Mouse (Mus musculus) limb, embryonic 14.5 days (tissue): Measurements from ENCODE around the gene Alg2. TPM values are rescaled to one million over a fixed set of nuclear protein-coding genes. Genes with fewer than 3 reads are reported as not detected.

Source experiments
- ATAC-seq: fragments of 200-750 bp; cut with Nextera tagmentation; 2 replicates; pipeline ENCODE4 v1.8.0; 2017; ENCODE audit warnings: low read depth, moderate number of reproducible peaks, moderate TSS enrichment; ENCODE audit not compliant: low FRiP score
- DNase-seq: peaks from one replicate; pipeline ENCODE4 v3.0.0-alpha.2; 2015; ENCODE audit warnings: low spot score
- H3K27ac ChIP-seq: fragments of 300-500 bp; sonication (generic); replicated peaks from 2 replicates; pipeline ENCODE4 v1.5.1; 2014; ENCODE audit warnings: low read depth, mild to moderate bottlenecking, low read length, moderate library complexity, mixed read lengths
- H3K27me3 ChIP-seq: fragments of 300-500 bp; sonication (generic); 2 replicates; pipeline ENCODE4 v1.6.1; 2014; ENCODE audit warnings: low read length, mixed read lengths; ENCODE audit not compliant: control insufficient read depth, insufficient read depth
- H3K36me3 ChIP-seq: fragments of 300-500 bp; sonication (generic); 2 replicates; pipeline ENCODE4 v1.6.1; 2014; ENCODE audit warnings: mild to moderate bottlenecking, low read length, moderate library complexity, mixed read lengths; ENCODE audit not compliant: control insufficient read depth, insufficient read depth
- H3K4me1 ChIP-seq: fragments of 300-500 bp; sonication (generic); 2 replicates; pipeline ENCODE4 v1.6.1; 2014; ENCODE audit warnings: antibody characterized with exemption, low read length, mixed read lengths; ENCODE audit not compliant: control insufficient read depth, insufficient read depth
- H3K4me2 ChIP-seq: fragments of 300-500 bp; sonication (generic); replicated peaks from 2 replicates; pipeline ENCODE4 v1.6.1; 2014; ENCODE audit warnings: low read depth, mild to moderate bottlenecking, low read length, moderate library complexity; ENCODE audit not compliant: severe bottlenecking
- H3K4me3 ChIP-seq: fragments of 300-500 bp; sonication (generic); replicated peaks from 2 replicates; pipeline ENCODE4 v1.5.1; 2014; ENCODE audit warnings: low read length
- H3K9ac ChIP-seq: fragments of 300-500 bp; sonication (generic); 2 replicates; pipeline ENCODE4 v1.6.1; 2014; ENCODE audit warnings: mild to moderate bottlenecking, low read depth, low read length, moderate library complexity; ENCODE audit not compliant: severe bottlenecking
- H3K9me3 ChIP-seq: fragments of 300-500 bp; sonication (generic); 2 replicates; pipeline ENCODE4 v1.6.1; 2016; ENCODE audit warnings: low read length; ENCODE audit not compliant: control insufficient read depth
- POLR2A ChIP-seq: fragments of 200-500 bp; IDR thresholded peaks from 2 replicates; pipeline ENCODE4 v1.8.0; 2012; ENCODE audit warnings: inconsistent platforms, mild to moderate bottlenecking, moderate library complexity, borderline replicate concordance; ENCODE audit not compliant: insufficient read depth, insufficient read length; ENCODE audit errors: extremely low read depth
- WGBS: fragments of 180-500 bp; shearing (Covaris S2); extraction: QIAGEN DNeasy Blood & Tissue Kit; methylation state at CpG from one replicate; pipeline ENCODE4 v1.1.7; 2014; 5-methylcytosine and 5-hydroxymethylcytosine counted together
- polyA plus RNA-seq, 2 experiments: library from polyadenylated mRNA; depleted of rRNA in 1 of 2; stranded (reverse) in 1 of 2; unstranded in 1 of 2; fragments of >200 nt; fragmentation: Nextera tagmentation in 1 of 2; extraction: Ambion mirVana in 1 of 2; gene quantifications; 2 replicates each; pipeline versions ENCODE4 v1.2.1 to v1.2.3; 2012 to 2014

The Alg2 gene
- polyA plus RNA-seq, 2 experiments = 37.3 to 68.1 TPM

GRCm38 (mm10) chr4:47430557-47430956 is 43.6 kb downstream of the Alg2 start:
- WGBS = 39% methylated on average over 6 of the region's 6 CpGs
- ATAC-seq (no peak), DNase-seq (no peak)

GRCm38 (mm10) chr4:47427606-47428005 is 46.5 kb downstream of the Alg2 start:
- Histone ChIP-seq H3K27me3 (no peaks in the 10 kb centered on the region), H3K9me3 (no peaks in the 10 kb centered on the region), H3K36me3 (no peaks in the 10 kb centered on the region), H3K9ac (no peak overlapping the region), H3K4me1 (no peaks in the 10 kb centered on the region; the same call in 1 of the 2 replicates), H3K27ac (no peak overlapping the region), H3K4me3 (no peak overlapping the region), H3K4me2 (no peak overlapping the region)
- WGBS = 57% methylated on average over 3 of the region's 3 CpGs
- TF ChIP-seq POLR2A = no peak
- no peak for ATAC-seq
- DNase-seq = no peak

More at GRCm38 (mm10) chr4:47430557-47430956, 43.6 kb downstream of the Alg2 start:
- H3K4me1 ChIP-seq = no peaks in the 10 kb centered on the region; the same call in 1 of the 2 replicates
- H3K9ac ChIP-seq = no peak overlapping the region
- no peaks in the 10 kb centered on the region for H3K27me3 ChIP-seq
- H3K4me2 ChIP-seq = no peak overlapping the region
- no peaks in the 10 kb centered on the region for H3K9me3 ChIP-seq
- TF ChIP-seq POLR2A = no peak
- H3K27ac ChIP-seq = no peak overlapping the region
- H3K36me3 ChIP-seq = no peaks in the 10 kb centered on the region
- H3K4me3 ChIP-seq = no peak overlapping the region

DNA sequence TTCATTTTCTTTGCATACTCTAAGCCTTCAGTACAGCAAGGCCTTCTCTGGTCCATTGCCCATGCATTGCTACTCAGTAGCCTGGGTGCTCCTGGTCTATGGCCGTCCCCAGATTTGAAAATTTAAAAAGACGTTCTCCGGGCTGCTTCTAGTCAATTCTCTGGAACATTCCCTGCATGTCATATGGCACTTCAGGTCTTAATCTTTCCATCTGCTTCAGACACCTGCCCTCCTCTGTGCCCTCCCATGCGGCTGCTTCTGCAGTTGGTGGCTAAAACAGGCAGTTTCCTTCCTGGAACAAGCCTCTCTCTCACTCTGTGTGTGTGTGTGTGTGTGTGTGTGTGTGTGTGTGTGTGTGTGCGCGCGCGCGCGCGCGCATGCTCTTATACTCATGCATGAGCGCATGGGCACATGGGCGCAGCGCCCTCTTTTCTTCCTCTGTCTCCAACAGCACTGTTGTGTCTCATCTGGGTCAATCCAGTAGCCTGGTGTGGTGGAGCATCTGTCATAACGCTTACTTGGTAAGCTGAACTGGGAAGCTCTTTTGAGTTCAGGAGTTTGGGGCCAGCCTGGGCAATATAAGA is 48.8 kb downstream of the Alg2 start:
- H3K27ac ChIP-seq = no peak overlapping the region
- DNase-seq (no peak), ATAC-seq (no peak)
- no peak overlapping the region for H3K4me2 ChIP-seq
- 83% methylated on average over 16 of the region's 16 CpGs for WGBS
- no peaks in the 10 kb centered on the region for H3K36me3 ChIP-seq
- H3K27me3 ChIP-seq = no peaks in the 10 kb centered on the region
- H3K9ac ChIP-seq = no peak overlapping the region
- no peaks in the 10 kb centered on the region; the same call in 1 of the 2 replicates for H3K4me1 ChIP-seq
- TF ChIP-seq POLR2A = no peak
- no peaks in the 10 kb centered on the region for H3K9me3 ChIP-seq
- no peak overlapping the region for H3K4me3 ChIP-seq

- 2% methylated on average over 2 of the region's 2 CpGs for WGBS
- Histone ChIP-seq H3K27me3 (no peaks in the 10 kb centered on the region), H3K9me3 (no peaks in the 10 kb centered on the region), H3K9ac (no peak overlapping the region), H3K4me2 (no peak overlapping the region), H3K4me1 (no peaks in the 10 kb centered on the region; the same call in 1 of the 2 replicates), H3K27ac (no peak overlapping the region), H3K36me3 (no peaks in the 10 kb centered on the region), H3K4me3 (no peak overlapping the region)
- DNase-seq (no peak), ATAC-seq (no peak)
- TF ChIP-seq POLR2A = no peak
Measured at GRCm38 (mm10) chr4:47424376-47424775, 49.8 kb downstream of the Alg2 start.

GRCm38 (mm10) chr4:47422946-47423345 is 51.2 kb downstream of the Alg2 start:
- 81% methylated on average over 3 of the region's 3 CpGs for WGBS
- no peak overlapping the region for H3K9ac ChIP-seq
- ATAC-seq (no peak), DNase-seq (no peak)
- no peaks in the 10 kb centered on the region for H3K9me3 ChIP-seq
- no peak overlapping the region for H3K4me3 ChIP-seq
- no peak overlapping the region for H3K27ac ChIP-seq
- H3K27me3 ChIP-seq = no peaks in the 10 kb centered on the region
- H3K4me1 ChIP-seq = no peaks in the 10 kb centered on the region; the same call in 1 of the 2 replicates
- no peak for TF ChIP-seq POLR2A
- no peaks in the 10 kb centered on the region for H3K36me3 ChIP-seq
- H3K4me2 ChIP-seq = no peak overlapping the region
